Mouse (Mus musculus): ENCODE measurements around the gene Shisa6.

Shisa6 gene

GRCm38 (mm10) chr11:66525371-66526045, at the start of gene Shisa6:
Gene Shisa6, minus strand, starts transcription at chr11:66525964.
- peak; percentile 60 for DNase-seq (ENCODE audit: low spot score)

DNA sequence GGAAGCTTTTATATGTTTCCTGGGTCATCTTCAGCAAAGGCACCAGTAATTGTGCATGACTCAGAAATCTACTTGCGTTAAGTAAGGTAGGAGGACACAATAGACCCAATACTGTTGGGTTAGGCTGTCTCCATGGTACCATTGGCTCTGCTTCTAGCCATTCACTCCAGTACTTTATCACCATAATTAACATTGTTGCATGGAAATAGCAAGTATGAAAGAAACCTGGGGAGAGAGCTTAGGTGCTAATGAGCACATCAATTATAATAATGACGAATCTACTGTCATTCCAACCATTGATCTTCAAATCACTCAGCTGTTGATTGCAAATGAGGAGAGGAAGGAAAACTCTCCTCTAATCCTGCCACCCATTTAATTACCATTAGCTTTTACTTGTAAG, 48.1 kb upstream of the Shisa6 start:
- no peak for DNase-seq (ENCODE audit: low spot score)

GRCm38 (mm10) chr11:66569045-66569444, 43.3 kb upstream of the Shisa6 start:
- DNase-seq (ENCODE audit: low spot score): no peak

DNA sequence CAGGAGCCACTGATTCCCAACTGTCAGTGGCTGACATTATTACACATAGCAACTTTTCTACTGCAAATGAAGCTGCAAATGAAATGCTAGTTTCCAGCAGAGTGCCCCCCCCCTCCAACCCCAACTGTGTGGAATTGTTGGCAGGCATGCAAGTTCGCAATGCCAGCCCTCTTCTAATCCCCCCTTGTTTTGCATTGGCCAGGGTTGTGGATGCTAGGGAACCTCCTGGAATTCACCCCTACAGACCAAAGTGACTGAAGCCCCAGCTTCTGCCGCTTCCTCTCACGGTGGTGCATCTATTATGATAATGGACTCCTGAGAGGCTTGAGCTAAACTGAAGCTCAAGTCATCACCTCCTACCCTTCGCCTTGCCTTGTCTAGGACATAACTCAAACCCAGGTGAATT, 42.6 kb upstream of the Shisa6 start:
- DNase-seq (ENCODE audit: low spot score): no peak

- DNase-seq (ENCODE audit: low spot score): no peak
Observed at GRCm38 (mm10) chr11:66567382-66567781, 41.6 kb upstream of the Shisa6 start.

GRCm38 (mm10) chr11:66562274-66562673, 36.5 kb upstream of the Shisa6 start:
- no peak for DNase-seq (ENCODE audit: low spot score)

- DNase-seq (ENCODE audit: low spot score): no peak
Observed at GRCm38 (mm10) chr11:66537820-66538219, 12.1 kb upstream of the Shisa6 start.

DNA sequence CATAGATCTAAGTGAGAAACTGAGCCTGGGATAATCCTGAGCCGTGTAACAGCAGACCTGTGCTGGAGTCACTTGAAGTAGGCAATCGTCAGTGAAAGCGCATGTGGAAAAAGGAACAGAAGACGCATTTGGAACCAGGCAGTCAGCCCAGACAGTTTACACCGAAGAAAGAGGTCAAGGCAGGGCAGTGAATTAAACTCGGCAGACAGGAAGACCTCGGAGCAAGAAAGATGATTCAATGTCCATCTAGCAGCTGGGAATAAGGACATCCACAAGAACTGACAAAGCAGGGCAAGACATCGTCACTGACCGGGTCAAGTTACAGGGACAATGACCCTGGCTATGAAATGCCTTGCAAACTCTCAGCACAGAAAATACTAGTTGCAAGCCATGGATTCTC, 10.1 kb upstream of the Shisa6 start:
- DNase-seq (ENCODE audit: low spot score): no peak

DNA sequence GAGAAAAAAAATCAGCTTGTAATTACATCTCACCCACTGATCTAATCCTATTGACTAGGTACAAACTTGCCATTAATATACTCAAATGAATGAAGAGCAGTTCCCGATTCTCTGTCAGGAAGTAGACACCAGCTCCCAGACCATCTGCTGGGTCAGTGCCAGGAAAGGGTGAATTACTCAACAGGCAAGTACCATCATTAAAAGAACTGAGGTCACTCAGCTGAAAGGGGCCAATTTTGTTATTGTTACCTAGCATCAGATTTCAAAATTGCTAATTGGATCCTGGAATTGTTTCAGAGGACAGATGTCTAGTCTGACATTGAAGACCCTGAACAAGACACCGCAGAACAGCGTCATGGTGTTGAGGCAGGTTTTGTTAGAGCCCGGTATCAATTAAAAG, 9.4 kb upstream of the Shisa6 start:
- no peak for DNase-seq (ENCODE audit: low spot score)

DNA sequence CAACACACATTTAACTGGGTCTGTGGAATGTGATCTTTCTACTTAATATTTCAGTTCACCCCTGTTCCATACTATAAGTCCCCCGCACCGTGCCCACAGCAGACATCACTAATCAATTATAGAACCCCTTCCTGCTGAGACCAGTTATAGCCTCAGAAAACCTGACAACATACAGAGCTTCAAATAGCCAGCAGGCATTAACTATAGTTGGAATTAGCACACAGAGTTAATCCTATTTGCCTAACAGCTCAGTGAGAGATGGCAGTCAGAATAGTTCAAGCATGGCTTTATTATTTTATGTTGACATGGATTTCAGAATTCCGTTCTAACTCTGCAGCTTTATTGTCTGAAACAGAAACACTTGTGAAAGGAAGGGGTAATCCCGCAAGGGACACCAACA, 8.5 kb upstream of the Shisa6 start:
- DNase-seq (ENCODE audit: low spot score): no peak

GRCm38 (mm10) chr11:66528146-66528545, 2.4 kb upstream of the Shisa6 start:
- DNase-seq (ENCODE audit: low spot score): no peak

GRCm38 (mm10) chr11:66527343-66527742, 1.6 kb upstream of the Shisa6 start:
- DNase-seq (ENCODE audit: low spot score): no peak

- DNase-seq (ENCODE audit: low spot score): no peak
Observed at GRCm38 (mm10) chr11:66526981-66527320, 1.2 kb upstream of the Shisa6 start.

DNA sequence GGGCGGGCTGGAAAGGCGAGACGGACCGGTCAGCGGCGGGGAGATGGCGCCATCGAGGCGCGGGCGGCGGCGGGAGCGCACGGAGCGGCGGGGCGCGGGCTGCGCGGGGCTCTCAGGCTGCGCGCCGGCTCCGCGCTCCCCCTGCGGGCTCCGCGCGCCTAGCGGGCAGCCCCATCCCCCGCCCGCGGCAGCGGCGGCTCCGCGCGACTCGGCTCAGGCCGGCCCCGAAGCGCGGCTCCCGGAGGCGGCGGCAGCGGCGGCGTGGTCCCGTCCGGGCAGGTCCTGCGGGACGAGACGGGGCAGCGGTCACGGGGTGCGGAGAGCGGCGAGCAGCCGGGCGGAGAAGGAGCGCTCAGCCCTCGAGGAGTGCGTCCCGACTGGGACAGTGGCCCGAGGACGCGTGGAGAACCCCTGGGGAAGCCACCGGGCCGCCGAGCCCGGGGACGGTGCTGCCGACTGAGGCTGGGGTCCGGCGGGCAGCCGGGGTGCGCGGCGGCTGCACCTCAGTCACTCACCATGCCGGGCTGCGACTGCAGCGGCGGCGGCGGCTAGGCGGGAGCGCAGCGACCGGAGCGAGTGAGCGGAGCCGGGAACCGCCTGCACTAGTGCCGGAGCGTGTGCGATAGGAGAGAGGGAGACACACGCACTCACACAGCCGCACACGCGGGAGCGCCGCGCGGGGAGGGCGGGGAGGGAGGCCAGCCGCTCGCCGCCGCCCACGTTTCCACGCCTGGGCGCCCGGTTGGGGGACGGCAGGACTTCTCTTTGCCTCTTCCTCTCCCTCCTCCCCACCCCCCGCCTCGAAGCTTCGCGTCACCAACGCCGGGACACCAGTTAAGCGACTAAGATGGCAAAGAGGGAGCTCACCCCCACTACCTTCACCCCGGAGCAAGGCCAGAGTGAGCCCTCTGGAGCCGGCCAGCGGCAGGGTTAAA, 549 bp upstream of the Shisa6 start:
- DNase-seq (ENCODE audit: low spot score): peak; percentile 54

DNA sequence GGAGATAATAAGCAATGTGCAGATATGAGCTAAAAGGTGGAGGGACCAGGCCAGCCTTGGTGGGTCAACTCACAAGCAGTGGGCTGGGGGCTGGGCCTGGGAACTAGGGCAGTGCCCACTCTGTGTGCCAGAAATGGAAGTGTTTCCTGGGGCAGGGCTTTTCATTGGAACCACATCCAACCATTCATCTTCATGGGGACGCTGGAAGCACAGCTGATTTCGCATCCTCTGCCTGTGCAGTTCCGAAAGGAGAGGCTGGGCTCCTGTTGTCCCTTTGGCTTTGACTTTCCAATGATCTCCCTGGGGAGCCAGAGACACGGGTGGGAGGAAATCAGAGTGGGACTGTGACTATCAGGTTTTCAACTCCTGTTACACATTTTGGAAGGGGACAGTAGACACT, 1.5 kb downstream of the Shisa6 start:
- no peak for DNase-seq (ENCODE audit: low spot score)

DNA sequence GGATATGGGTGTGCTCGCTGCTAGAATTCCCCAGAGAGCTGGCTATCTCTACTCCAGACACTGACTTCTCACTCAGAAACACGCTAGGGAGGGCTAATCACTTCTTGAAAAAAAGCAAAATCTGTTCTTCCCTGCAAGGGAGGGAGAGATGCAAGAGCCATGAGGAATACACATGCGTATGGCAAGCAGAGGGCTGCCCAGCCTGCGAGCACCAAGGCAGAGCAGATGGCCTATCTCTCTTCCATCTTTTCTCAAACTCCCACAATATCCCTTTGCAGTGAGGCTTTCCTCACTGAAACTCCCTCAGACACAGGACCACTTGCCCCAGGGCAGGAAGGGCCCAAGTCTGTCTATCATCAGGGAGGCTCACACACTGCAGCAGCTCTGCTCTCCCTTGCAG, 3.4 kb downstream of the Shisa6 start:
- no peak for DNase-seq (ENCODE audit: low spot score)

GRCm38 (mm10) chr11:66519386-66519785, 6.4 kb downstream of the Shisa6 start:
- no peak for DNase-seq (ENCODE audit: low spot score)

- no peak for DNase-seq (ENCODE audit: low spot score)
Observed at GRCm38 (mm10) chr11:66514346-66514745, 11.4 kb downstream of the Shisa6 start.

DNA sequence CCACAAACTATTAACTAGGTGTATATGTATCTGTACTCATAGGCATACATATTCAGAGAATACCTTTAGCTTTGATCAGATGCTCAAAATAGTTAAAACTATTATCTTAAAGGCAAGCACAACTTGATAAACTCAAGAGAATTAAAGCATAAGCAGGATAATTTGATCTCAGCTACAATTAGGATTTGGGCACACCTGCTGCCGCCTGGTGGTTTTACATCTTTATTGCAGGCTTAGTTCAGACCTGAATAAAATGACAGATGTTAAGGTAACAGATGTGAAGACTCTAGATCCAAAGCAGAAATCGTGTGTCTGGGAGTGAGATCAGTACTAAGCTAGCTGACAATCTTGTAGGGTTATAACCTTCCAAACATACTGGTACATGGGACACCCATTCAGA, 24.8 kb downstream of the Shisa6 start:
- DNase-seq (ENCODE audit: low spot score): no peak

DNA sequence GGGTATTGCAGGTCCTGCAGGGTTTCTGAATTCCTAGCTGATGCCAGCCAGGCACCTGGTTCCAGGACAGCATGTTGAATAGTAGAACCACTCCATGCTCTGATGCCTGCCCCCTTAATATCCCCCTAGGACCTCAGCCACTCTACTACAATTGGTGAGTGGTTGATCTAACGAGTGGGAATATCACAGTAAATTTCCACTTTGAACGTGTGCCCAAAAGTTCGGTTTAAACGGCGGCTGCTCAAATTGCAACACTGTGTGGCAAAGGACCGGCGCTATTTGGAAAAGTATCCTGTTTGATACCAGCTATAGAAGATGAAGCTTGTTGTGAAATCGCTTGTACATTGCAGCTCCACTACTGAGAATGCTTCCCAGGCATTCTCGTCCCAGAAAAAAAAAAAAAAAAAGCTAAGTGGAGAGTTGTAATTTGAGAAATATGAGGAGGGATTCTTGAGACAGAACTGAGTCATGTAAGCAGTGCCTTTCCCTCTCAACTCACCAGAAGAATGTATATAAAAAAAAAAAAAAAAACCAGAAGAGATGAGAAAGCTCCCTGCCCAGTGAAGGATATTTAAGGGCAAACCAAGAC, 26.8 kb downstream of the Shisa6 start:
- no peak for DNase-seq (ENCODE audit: low spot score)

GRCm38 (mm10) chr11:66496235-66496634, 29.5 kb downstream of the Shisa6 start:
- DNase-seq (ENCODE audit: low spot score): no peak

DNA sequence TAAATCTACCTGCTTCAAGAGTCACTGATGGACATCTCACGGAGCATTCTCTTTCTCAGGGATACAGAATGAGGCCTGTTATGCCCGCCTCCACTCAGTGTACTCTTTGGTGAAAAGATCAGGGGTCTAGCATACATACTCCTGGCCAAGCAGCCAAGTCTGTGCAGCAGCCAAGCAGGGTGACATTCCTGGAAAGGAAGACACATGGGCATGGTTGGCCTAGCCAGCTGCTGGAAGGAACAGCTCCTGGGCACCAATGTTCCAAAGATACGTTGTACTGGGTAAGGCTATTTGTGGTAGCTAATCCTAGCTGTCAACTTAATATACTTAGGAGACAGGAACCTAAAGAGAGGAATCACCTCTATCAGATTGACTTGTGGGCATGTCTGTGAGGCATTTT, 31.4 kb downstream of the Shisa6 start:
- no peak for DNase-seq (ENCODE audit: low spot score)

- peak; percentile 81 for DNase-seq (ENCODE audit: low spot score)
Observed at GRCm38 (mm10) chr11:66487765-66488164, 38.0 kb downstream of the Shisa6 start.
